Mouse (Mus musculus) monocyte, adult 59 days (primary cell): ENCODE results near the gene Klf16. TPM values are rescaled to one million over a fixed set of nuclear protein-coding genes. Genes with fewer than 3 reads are reported as not detected.

Experiments used
- total RNA-seq, 2 experiments: library from RNA; stranded (reverse); gene quantifications; one replicate each; pipeline ENCODE4 v1.2.4; 2023

Klf16 gene
- 10 to 100 TPM; 16.0 to 17.2 TPM for total RNA-seq

DNA sequence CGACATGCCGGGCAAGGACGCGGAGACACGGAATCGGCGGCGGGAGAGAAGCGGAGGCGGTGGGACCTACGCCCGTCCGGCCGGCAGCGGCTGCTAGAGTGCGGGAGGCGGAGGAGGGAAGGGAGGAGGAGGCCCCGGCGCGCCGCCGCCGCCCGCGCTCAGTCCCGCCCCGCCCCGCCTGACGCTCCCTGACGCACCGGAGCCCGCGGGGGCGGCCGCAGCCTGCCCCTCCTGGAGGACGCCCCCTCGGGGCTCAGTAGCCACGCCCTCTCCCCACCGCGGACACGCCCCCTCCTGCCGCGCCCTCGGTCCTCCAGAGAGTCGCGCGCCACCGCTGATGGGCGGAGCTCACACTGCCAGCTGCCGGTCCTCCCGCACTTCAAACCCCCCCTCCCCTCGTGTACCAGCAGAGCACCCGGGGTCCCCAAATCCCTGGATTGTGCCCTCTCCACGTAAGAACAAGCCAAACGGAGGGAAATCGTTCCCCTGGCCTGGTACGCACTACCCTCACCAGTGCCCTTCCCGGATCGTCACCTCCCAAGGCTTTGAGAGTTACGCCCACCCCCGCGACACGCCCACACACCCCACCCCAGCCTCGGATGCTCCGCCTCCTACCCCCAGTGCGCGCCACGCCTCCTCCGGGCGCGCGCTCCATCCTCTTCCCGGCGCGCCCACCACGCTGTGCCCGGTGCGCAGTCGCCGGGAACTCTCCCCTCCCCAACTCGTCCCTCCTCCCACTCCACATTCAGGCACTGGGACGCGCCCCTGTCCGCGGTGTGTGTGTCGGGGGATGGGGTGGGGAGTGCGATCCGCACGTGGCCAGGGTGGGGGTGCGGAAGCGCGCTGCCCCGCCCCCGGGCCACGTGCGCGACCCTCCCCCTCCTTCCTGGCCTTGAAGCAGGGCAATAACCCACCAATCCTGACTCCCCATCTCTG is at the start of gene Klf16:
TSS of gene Klf16 (minus strand) at position 127 of the 936 bp plus-strand sequence.

DNA sequence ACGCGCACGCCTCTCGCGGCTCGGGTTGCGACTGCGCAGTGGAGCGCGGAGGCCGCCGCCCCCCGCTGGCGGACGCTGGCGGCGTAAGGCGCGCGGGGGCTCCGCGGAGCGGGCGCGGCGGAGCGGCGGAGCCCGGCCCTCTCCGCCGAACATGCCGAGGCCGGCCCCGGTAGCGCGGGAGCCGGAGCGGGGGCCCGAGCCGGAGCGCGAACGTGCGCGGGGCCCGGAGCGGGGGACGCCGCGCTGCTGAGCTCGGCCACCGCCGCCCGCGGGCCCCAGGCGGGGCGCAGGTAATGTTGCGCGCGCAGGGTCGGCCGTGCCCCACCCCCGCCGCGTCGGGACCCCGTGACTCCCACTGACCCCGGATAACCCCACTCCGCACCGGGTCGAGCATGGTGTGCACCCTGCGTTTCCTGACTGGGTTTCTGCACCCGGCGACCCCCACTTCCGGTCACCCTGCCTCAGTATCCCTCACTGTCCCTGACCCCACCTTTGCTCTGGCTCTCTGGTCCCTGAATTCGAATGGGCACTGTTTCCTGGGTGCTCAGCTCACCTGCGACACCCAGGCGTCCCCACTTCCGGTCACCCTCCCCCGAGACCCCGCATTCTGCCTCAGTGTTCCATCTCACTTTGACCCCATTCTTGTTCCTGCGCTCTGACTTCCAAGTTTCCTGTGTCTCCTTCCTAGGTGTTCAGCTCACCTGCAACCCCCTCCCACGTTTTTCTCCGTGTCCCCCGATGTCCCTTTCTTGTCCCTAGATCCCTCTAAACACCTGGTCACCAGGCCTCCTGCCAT is 45.7 kb upstream of the Klf16 start, which contains the start of gene Csnk1g2:
TSS of gene Csnk1g2 (plus strand) at position 178 of the 796 bp plus-strand sequence.

DNA sequence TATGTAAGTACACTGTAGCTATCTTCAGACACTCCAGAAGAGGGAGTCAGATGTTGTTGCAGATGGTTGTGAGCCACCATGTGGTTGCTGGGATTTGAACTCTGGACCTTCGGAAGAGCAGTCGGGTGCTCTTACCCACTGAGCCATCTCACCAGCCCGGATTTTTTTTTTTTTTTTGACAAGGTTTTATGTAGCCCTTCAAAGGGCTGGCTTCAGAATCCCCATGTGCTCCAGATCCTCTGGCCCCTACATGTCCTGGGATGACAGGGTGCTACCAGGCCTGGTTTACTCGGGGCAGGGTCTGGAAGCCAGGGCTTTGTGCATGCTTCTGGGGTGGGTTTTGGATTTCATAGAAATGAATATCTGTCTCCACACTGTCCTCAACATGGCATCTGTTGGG is 28.6 kb upstream of the Klf16 start, which contains the start of gene Gm49322:
TSS of gene Gm49322 (plus strand) at position 301 of the 400 bp plus-strand sequence.

DNA sequence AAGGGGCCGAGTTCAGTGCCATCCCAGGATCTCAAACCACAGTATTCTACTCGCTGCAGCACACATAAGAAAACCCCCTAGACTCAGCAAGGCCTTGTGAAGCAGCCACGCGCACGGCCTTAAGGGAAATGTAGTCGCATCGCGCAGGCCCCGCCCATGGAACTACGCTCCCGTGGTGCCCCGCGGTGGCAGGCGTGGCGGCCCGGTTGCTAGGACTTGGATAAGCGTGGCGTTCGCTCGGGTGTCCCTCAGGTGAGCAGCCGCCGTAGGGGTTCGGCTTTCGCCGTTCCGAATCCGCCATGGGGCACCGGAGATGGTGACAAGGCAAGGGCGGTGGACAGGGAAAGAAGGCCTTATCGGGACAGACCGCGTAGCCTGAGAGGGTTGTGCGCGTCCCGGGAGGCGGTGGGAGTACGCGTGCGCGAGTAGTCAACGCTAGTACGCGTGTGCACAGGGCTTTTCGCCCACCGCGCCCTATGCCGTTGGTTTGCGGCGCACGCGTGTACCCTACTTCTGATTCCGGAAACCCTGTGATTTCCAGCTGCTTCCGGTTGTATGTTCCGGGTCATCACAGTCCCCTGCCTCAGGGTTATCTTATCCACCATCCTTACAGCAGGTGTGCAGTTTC is 25.7 kb upstream of the Klf16 start, which contains the start of the genes Scamp4 and Adat3:
TSS of gene Scamp4 (plus strand) at position 175 of the 628 bp plus-strand sequence.
TSS of gene Adat3 (plus strand) at position 183 of the 628 bp plus-strand sequence.

DNA sequence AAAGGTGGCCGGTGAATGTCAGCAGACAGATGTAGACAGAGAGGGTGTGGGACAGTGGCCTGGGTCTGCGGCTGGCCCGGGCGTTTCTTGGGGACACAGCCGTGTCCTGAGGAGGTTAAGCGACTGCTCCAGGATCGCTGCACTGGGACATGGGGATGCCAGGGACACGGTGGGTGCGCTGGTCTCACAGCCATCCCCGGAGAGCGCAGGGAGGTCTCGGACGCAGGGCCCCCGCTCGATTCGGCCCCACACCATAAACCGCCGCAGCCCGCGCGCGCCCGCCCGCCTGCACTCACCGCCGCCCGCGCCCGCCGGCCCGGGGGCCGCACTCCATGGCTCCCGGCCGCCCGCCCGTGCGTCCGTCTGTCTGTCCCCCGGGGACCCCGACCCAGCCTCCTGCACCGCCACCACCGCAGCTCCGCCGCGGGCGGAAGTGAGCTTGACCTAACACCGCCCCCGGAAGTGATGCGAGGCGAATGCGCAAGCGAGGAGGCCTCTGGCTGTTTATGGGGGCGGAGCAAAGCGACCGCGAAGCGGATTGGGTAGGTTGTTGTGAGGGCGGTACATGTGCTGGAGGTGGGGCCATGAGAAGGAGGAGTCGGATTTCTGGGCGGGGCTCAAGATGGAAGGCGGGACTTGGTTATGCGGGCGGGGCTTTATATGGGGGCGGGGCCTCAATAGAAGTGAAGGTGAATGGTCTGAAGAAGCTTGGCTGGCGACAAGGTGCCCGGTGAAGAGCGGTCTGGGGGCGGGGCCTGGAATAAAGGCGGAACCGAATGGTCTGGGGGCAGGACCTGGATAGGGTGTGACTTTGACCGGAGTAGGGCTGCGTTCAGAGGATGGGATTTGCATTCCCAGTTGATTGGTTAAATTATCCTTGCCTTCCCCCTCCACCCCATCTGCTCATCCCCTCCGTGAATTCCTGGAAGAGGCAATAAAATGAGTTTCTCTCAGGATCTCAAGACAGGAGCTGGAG is 13.0 kb upstream of the Klf16 start, which contains the start of gene Abhd17a:
TSS of gene Abhd17a (minus strand) at position 463 of the 976 bp plus-strand sequence.

DNA sequence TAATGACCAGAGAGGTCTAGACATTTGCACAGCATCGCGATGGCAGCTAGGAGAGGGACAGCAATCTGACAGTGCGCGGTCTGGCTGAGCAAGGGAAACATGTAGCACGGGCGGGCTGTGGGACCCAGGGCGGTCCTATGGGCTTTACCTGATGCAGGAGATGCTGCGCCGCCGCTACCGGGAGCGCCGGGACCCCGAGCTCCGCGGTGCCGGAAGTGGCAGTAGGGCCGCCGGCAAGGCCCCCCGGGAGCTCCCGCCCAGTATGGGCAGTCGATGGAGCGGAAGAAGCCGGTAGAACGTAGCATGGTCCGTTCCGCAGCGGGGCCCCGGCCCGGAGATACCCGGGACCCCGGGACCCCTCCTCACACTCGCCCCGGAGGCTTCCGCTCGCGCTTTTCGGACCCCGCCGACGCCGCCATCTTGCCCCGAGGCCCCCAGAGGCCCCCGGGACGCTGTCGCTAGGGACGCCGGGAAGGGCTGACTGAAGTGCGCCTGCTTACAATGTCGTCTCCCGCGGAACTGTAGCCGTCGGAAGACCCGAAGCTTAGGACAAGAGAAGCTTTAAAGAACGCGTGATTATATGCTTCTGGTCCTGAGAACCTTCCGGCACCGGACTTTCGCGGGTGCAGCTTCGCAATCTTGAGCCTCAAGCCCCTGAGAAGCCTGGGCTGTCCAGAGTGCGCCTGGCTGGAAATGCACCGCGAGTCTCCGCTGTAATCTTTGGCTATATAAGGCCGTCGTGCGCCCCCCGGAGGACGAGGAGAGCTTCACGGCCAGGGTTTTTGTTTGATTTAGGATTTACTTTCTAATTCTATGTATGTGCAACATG is 15.8 kb downstream of the Klf16 start, which contains the start of gene Rexo1:
TSS of gene Rexo1 (minus strand) at position 445 of the 829 bp plus-strand sequence.

DNA sequence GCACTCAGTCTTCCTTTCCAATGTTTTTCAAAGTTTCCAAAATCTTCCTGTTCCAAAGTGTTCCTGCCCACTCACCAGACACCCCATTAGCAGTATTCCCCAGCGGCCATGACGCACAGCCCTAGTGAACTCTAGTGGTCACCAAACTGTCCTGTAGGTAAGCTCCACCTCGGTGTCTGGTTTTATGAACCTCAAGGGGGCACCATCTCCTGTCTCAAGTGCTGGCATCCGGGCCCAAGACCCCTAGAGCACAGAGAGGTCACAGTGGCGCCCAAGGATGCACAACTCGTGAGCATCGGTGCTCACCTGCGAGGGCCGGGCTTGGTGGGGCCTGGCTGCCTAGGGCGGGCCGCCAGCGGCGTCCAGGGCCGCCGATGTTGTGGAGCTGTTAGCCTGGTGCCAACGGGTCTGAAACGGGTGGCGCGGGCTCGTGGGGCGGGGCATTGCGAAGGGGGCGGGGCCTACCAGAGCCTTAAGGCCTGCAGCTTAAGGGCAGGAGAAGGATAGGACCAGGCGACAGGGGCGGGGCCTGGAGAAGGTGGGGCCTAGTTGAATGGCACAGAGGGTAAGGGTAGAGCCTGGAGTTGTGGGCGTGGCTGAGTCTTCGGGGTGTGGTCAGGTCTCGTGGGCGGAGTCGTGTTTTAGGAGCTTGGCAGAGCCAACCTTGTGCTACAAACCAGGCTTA is 38.3 kb downstream of the Klf16 start, which contains the start of gene Atp8b3:
TSS of gene Atp8b3 (minus strand) at position 415 of the 685 bp plus-strand sequence.

Other genes starting within 250 kb of the Klf16 start
- not detected for gene Pcsk4, start 247.8 kb downstream of the Klf16 start, total RNA-seq
- gene Reep6, start 247.4 kb downstream of the Klf16 start, total RNA-seq: not detected
- gene Adamtsl5, start 228.9 kb downstream of the Klf16 start, total RNA-seq: under 1 TPM; 0.63 to 0.64 TPM
- not detected for gene Plk5, start 220.9 kb downstream of the Klf16 start, total RNA-seq
- 1 to 10 TPM; 9.4 to 9.6 TPM for gene Mex3d, start 189.7 kb downstream of the Klf16 start, total RNA-seq
- 10 to 100 TPM; 51.5 to 54.6 TPM for gene Mbd3, start 177.8 kb downstream of the Klf16 start, total RNA-seq
- gene Uqcr11, start 170.5 kb downstream of the Klf16 start, total RNA-seq: 10 to 100 TPM; 87.0 to 91.8 TPM
- 10 to 100 TPM; 45.8 to 51.3 TPM for gene Tcf3, start 143.7 kb downstream of the Klf16 start, total RNA-seq
- not detected for gene Onecut3, start 82.5 kb downstream of the Klf16 start, total RNA-seq
- gene Atp8b3, start 38.2 kb downstream of the Klf16 start, total RNA-seq: not detected
- 100 to 1,000 TPM in 1 of 2 experiments, 10 to 100 TPM in 1; 98.6 to 111 TPM for gene Rexo1, start 15.8 kb downstream of the Klf16 start, total RNA-seq
- gene Abhd17a, start 13.0 kb upstream of the Klf16 start, total RNA-seq: 10 to 100 TPM; 52.1 to 54.2 TPM
- gene Scamp4, start 25.6 kb upstream of the Klf16 start, total RNA-seq: 10 to 100 TPM; 27.5 to 33.1 TPM
- gene Adat3, start 25.6 kb upstream of the Klf16 start, total RNA-seq: 1 to 10 TPM; 6.9 to 8.3 TPM
- gene Gm49322, start 28.7 kb upstream of the Klf16 start, total RNA-seq: 1 to 10 TPM; 1.5 to 2.0 TPM
- 100 to 1,000 TPM; 111 TPM for gene Csnk1g2, start 45.5 kb upstream of the Klf16 start, total RNA-seq
- gene Btbd2, start 79.8 kb upstream of the Klf16 start, total RNA-seq: 10 to 100 TPM; 27.1 to 29.9 TPM
- gene Mknk2, start 100.8 kb upstream of the Klf16 start, total RNA-seq: 100 to 1,000 TPM; 277 to 297 TPM
- 100 to 1,000 TPM; 115 to 125 TPM for gene Mob3a, start 124.7 kb upstream of the Klf16 start, total RNA-seq
- 10 to 100 TPM; 11.6 to 13.5 TPM for gene Izumo4, start 124.9 kb upstream of the Klf16 start, total RNA-seq
- gene Ap3d1, start 164.9 kb upstream of the Klf16 start, total RNA-seq: 100 to 1,000 TPM; 153 to 155 TPM
- gene Dot1l, start 177.9 kb upstream of the Klf16 start, total RNA-seq: 10 to 100 TPM; 37.6 to 42.3 TPM
- 10 to 100 TPM; 54.7 to 55.9 TPM for gene Sf3a2, start 220.9 kb upstream of the Klf16 start, total RNA-seq
- gene Plekhj1, start 221.3 kb upstream of the Klf16 start, total RNA-seq: 100 to 1,000 TPM; 100 to 104 TPM
- gene Amh, start 227.9 kb upstream of the Klf16 start, total RNA-seq: under 1 TPM; 0.30 to 0.58 TPM
- gene Jsrp1, start 236.2 kb upstream of the Klf16 start, total RNA-seq: not detected
- 100 to 1,000 TPM; 490 to 501 TPM for gene Oaz1, start 249.3 kb upstream of the Klf16 start, total RNA-seq